Comparison of ENCODE assay signal across 6 mouse cellular contexts in genomic region chr6:114538185-114538584, GRCm38 (mm10).
A peak's percentile ranks its signal among the peaks of the same experiment; 100 is the strongest.
DNase-seq lines count a peak whose midpoint lies in the region.
"Not testable (repeated sequence)": the region's sequence is repeated elsewhere in the genome, so short reads cannot be mapped to it uniquely, and the experiment has no call there.

No protein-coding gene starts in this region.

- DNase-seq in adrenal gland, postnatal 25 days = peak; percentile 7
- peak; percentile 17 for DNase-seq in gastrocnemius, postnatal 14 days
- DNase-seq in kidney, postnatal 10 days = peak; percentile 46
- DNase-seq in lung, postnatal 10 days = peak; percentile 25
- peak; percentile 24 for DNase-seq in right cerebral cortex, postnatal 4 days
- peak; percentile 3 for DNase-seq in thymus, postnatal 25 days

- intact Hi-C loops in gastrocnemius, postnatal 14 days (cut with DNase I; ENCODE audit: low total_unique reads) = not testable (repeated sequence)

Comparison
In these comparisons a context has a peak if more than half of its experiments do, and no peak if none do; other contexts are left out.
1. Peak in every context shown above with its lines: DNase-seq.